Mouse (Mus musculus): ENCODE measurements at regions not wholly inside any gene's neighbourhood (a gene's known extent, or its start where the extent isn't known, plus 50 kb on each side); places are given as distances from the start of the nearest gene placed in this dataset.

- no peaks in the 10 kb centered on the region for H3K27me3 ChIP-seq (ENCODE audit: control insufficient read depth, insufficient read depth, low read length)
- TF ChIP-seq CTCF (IDR thresholded peaks at IDR 0.05; ENCODE audit: low read depth, low read length) (no peak), POLR2A (IDR thresholded peaks at IDR 0.05; ENCODE audit: extremely low read depth, insufficient read depth, low read length) (no peak)
- no peak overlapping the region for H3K27ac ChIP-seq (replicated peaks; ENCODE audit: insufficient read depth, low read depth, low read length)
- no peak for DNase-seq (ENCODE audit: extremely low read depth, low read depth, low spot score)
- no peaks in the 10 kb centered on the region for H3K4me1 ChIP-seq (ENCODE audit: control insufficient read depth, insufficient read depth, low read length)
- H3K9ac ChIP-seq (ENCODE audit: low read depth, low read length), result no peak overlapping the region
- no peaks in the 10 kb centered on the region for H3K79me2 ChIP-seq (ENCODE audit: control insufficient read depth, insufficient read depth, low read length)
- H3K4me3 ChIP-seq (ENCODE audit: insufficient read depth, low read depth, low read length), result no peak overlapping the region
- WGBS, result 93% methylated on average over 2 of the region's 2 CpGs
- no peaks in the 10 kb centered on the region for H3K36me3 ChIP-seq (ENCODE audit: control insufficient read depth, insufficient read depth, low read length)
Measured at GRCm38 (mm10) chr12:39724172-39724571, 313.7 kb downstream of the Arl4a start.

GRCm38 (mm10) chr12:39715120-39715519, 322.7 kb downstream of the Arl4a start:
- Histone ChIP-seq H3K79me2 (ENCODE audit: control insufficient read depth, insufficient read depth, low read length) (no peaks in the 10 kb centered on the region), H3K4me1 (ENCODE audit: control insufficient read depth, insufficient read depth, low read length) (no peaks in the 10 kb centered on the region), H3K4me3 (ENCODE audit: insufficient read depth, low read depth, low read length) (no peak overlapping the region), H3K27me3 (ENCODE audit: control insufficient read depth, insufficient read depth, low read length) (no peaks in the 10 kb centered on the region), H3K27ac (replicated peaks; ENCODE audit: insufficient read depth, low read depth, low read length) (no peak overlapping the region), H3K9ac (ENCODE audit: low read depth, low read length) (no peak overlapping the region), H3K36me3 (ENCODE audit: control insufficient read depth, insufficient read depth, low read length) (no peaks in the 10 kb centered on the region)
- TF ChIP-seq POLR2A (IDR thresholded peaks at IDR 0.05; ENCODE audit: extremely low read depth, insufficient read depth, low read length) (no peak), CTCF (IDR thresholded peaks at IDR 0.05; ENCODE audit: low read depth, low read length) (no peak)
- 61% methylated on average over 4 of the region's 4 CpGs for WGBS
- DNase-seq (ENCODE audit: extremely low read depth, low read depth, low spot score), result no peak

GRCm38 (mm10) chr12:39714169-39714794, 323.5 kb downstream of the Arl4a start:
- Histone ChIP-seq H3K27me3 (ENCODE audit: control insufficient read depth, insufficient read depth, low read length) (no peaks in the 10 kb centered on the region), H3K36me3 (ENCODE audit: control insufficient read depth, insufficient read depth, low read length) (no peaks in the 10 kb centered on the region), H3K27ac (replicated peaks; ENCODE audit: insufficient read depth, low read depth, low read length) (no peak overlapping the region), H3K79me2 (ENCODE audit: control insufficient read depth, insufficient read depth, low read length) (no peaks in the 10 kb centered on the region), H3K9ac (ENCODE audit: low read depth, low read length) (no peak overlapping the region), H3K4me1 (ENCODE audit: control insufficient read depth, insufficient read depth, low read length) (no peaks in the 10 kb centered on the region), H3K4me3 (ENCODE audit: insufficient read depth, low read depth, low read length) (no peak overlapping the region)
- WGBS, result 89% methylated on average over 2 of the region's 2 CpGs
- no peak for DNase-seq (ENCODE audit: extremely low read depth, low read depth, low spot score)
- TF ChIP-seq POLR2A (IDR thresholded peaks at IDR 0.05; ENCODE audit: extremely low read depth, insufficient read depth, low read length) (no peak), CTCF (IDR thresholded peaks at IDR 0.05; ENCODE audit: low read depth, low read length) (no peak)

- WGBS, result 69% methylated on average over 1 of the region's 1 CpGs
- Histone ChIP-seq H3K36me3 (ENCODE audit: control insufficient read depth, insufficient read depth, low read length) (no peaks in the 10 kb centered on the region), H3K27ac (replicated peaks; ENCODE audit: insufficient read depth, low read depth, low read length) (no peak overlapping the region), H3K79me2 (ENCODE audit: control insufficient read depth, insufficient read depth, low read length) (no peaks in the 10 kb centered on the region), H3K9ac (ENCODE audit: low read depth, low read length) (no peak overlapping the region), H3K4me3 (ENCODE audit: insufficient read depth, low read depth, low read length) (no peak overlapping the region), H3K4me1 (ENCODE audit: control insufficient read depth, insufficient read depth, low read length) (no peaks in the 10 kb centered on the region), H3K27me3 (ENCODE audit: control insufficient read depth, insufficient read depth, low read length) (no peaks in the 10 kb centered on the region)
- no peak for TF ChIP-seq POLR2A (IDR thresholded peaks at IDR 0.05; ENCODE audit: extremely low read depth, insufficient read depth, low read length)
- TF ChIP-seq CTCF (IDR thresholded peaks at IDR 0.05; ENCODE audit: low read depth, low read length), result no peak
- DNase-seq (ENCODE audit: extremely low read depth, low read depth, low spot score), result no peak
Measured at GRCm38 (mm10) chr12:39711807-39712206, 326.0 kb downstream of the Arl4a start.

GRCm38 (mm10) chr12:39709850-39710249, 328.0 kb downstream of the Arl4a start:
- 93% methylated on average over 5 of the region's 5 CpGs for WGBS
- no peaks in the 10 kb centered on the region for H3K27me3 ChIP-seq (ENCODE audit: control insufficient read depth, insufficient read depth, low read length)
- no peak overlapping the region for H3K27ac ChIP-seq (replicated peaks; ENCODE audit: insufficient read depth, low read depth, low read length)

GRCm38 (mm10) chr12:39697182-39697581, 340.6 kb downstream of the Arl4a start:
- Histone ChIP-seq H3K36me3 (ENCODE audit: control insufficient read depth, insufficient read depth, low read length) (no peaks in the 10 kb centered on the region), H3K79me2 (ENCODE audit: control insufficient read depth, insufficient read depth, low read length) (no peaks in the 10 kb centered on the region), H3K4me1 (ENCODE audit: control insufficient read depth, insufficient read depth, low read length) (no peaks in the 10 kb centered on the region), H3K4me3 (ENCODE audit: insufficient read depth, low read depth, low read length) (no peak overlapping the region), H3K9ac (ENCODE audit: low read depth, low read length) (no peak overlapping the region), H3K27ac (replicated peaks; ENCODE audit: insufficient read depth, low read depth, low read length) (no peak overlapping the region), H3K27me3 (ENCODE audit: control insufficient read depth, insufficient read depth, low read length) (no peaks in the 10 kb centered on the region)
- 80% methylated on average over 3 of the region's 3 CpGs for WGBS
- DNase-seq (ENCODE audit: extremely low read depth, low read depth, low spot score), result no peak
- TF ChIP-seq POLR2A (IDR thresholded peaks at IDR 0.05; ENCODE audit: extremely low read depth, insufficient read depth, low read length), result no peak

More at GRCm38 (mm10) chr12:39709850-39710249, 328.0 kb downstream of the Arl4a start:
- TF ChIP-seq POLR2A (IDR thresholded peaks at IDR 0.05; ENCODE audit: extremely low read depth, insufficient read depth, low read length) (no peak), CTCF (IDR thresholded peaks at IDR 0.05; ENCODE audit: low read depth, low read length) (no peak)
- no peak for DNase-seq (ENCODE audit: extremely low read depth, low read depth, low spot score)
- H3K36me3 ChIP-seq (ENCODE audit: control insufficient read depth, insufficient read depth, low read length), result no peaks in the 10 kb centered on the region
- H3K9ac ChIP-seq (ENCODE audit: low read depth, low read length), result no peak overlapping the region
- no peaks in the 10 kb centered on the region for H3K79me2 ChIP-seq (ENCODE audit: control insufficient read depth, insufficient read depth, low read length)
- no peak overlapping the region for H3K4me3 ChIP-seq (ENCODE audit: insufficient read depth, low read depth, low read length)
- H3K4me1 ChIP-seq (ENCODE audit: control insufficient read depth, insufficient read depth, low read length), result no peaks in the 10 kb centered on the region
